Mouse (Mus musculus) cerebellum, adult 9-11 months (tissue): ENCODE data around the gene Hist1h2bn.
"Not testable (repeated sequence)": the region's sequence is repeated elsewhere in the genome, so short reads cannot be mapped to it uniquely, and the experiment has no call there.

Source experiments
- DNase-seq: peaks from one replicate; pipeline ENCODE4 v3.0.0; 2022

The Hist1h2bn gene

GRCm38 (mm10) chr13:21782361-21783254, 28.7 kb downstream of the Hist1h2bn start:
- DNase-seq = peak; percentile 57

GRCm38 (mm10) chr13:21783255-21783617, 29.3 kb downstream of the Hist1h2bn start, which contains the start of gene Hist1h3i:
TSS of gene Hist1h3i (minus strand) at chr13:21783370.
- DNase-seq = peak; percentile 75

GRCm38 (mm10) chr13:21783734-21784161, 29.8 kb downstream of the Hist1h2bn start:
- DNase-seq = peak; percentile 34

- no peak for DNase-seq
Observed at GRCm38 (mm10) chr13:21784311-21784710, 30.4 kb downstream of the Hist1h2bn start.

- no peak for DNase-seq
Observed at GRCm38 (mm10) chr13:21786189-21786898, 32.4 kb downstream of the Hist1h2bn start.

GRCm38 (mm10) chr13:21786899-21787629, 33.1 kb downstream of the Hist1h2bn start, which contains the start of the genes Hist1h2an and Hist1h2bp:
TSS of gene Hist1h2an (minus strand) at chr13:21787218.
TSS of gene Hist1h2bp (plus strand) at chr13:21787461.
- peak; percentile 95 for DNase-seq

- DNase-seq = no peak
Observed at GRCm38 (mm10) chr13:21787760-21788593, 34.1 kb downstream of the Hist1h2bn start.

GRCm38 (mm10) chr13:21789925-21790324, 36.0 kb downstream of the Hist1h2bn start:
- DNase-seq = no peak

GRCm38 (mm10) chr13:21790601-21791283, 36.8 kb downstream of the Hist1h2bn start:
- DNase-seq = no peak

- DNase-seq = no peak
Observed at GRCm38 (mm10) chr13:21795584-21795983, 41.7 kb downstream of the Hist1h2bn start.

- DNase-seq = not testable (repeated sequence)
Observed at GRCm38 (mm10) chr13:21797163-21797562, 43.2 kb downstream of the Hist1h2bn start.

GRCm38 (mm10) chr13:21803058-21803457, 49.1 kb downstream of the Hist1h2bn start:
- not testable (repeated sequence) for DNase-seq
